Mouse (Mus musculus) retina, postnatal 7 days (tissue): ENCODE measurements around the gene Klf9.

ENCODE experiments used
- DNase-seq: peaks from one replicate; pipeline ENCODE4 v3.0.0-alpha.2; 2012; ENCODE audit warnings: low read depth, low spot score

Gene Klf9

GRCm38 (mm10) chr19:23163361-23163760 lies 22.3 kb downstream of the Klf9 start:
- no peak for DNase-seq

- DNase-seq = no peak
These were observed 23.7 kb downstream of the Klf9 start for GRCm38 (mm10) chr19:23164651-23165240.

GRCm38 (mm10) chr19:23166550-23167284 lies 25.7 kb downstream of the Klf9 start:
- no peak for DNase-seq

GRCm38 (mm10) chr19:23168899-23169658 lies 28.1 kb downstream of the Klf9 start:
- no peak for DNase-seq

- no peak for DNase-seq
These were observed 28.6 kb downstream of the Klf9 start for GRCm38 (mm10) chr19:23169659-23170050.

- no peak for DNase-seq
These were observed 29.4 kb downstream of the Klf9 start for GRCm38 (mm10) chr19:23170476-23170875.

- DNase-seq = no peak
These were observed 30.1 kb downstream of the Klf9 start for GRCm38 (mm10) chr19:23171136-23171535.

GRCm38 (mm10) chr19:23175090-23175489 lies 34.1 kb downstream of the Klf9 start:
- no peak for DNase-seq

GRCm38 (mm10) chr19:23175511-23175910 lies 34.5 kb downstream of the Klf9 start:
- DNase-seq = no peak

GRCm38 (mm10) chr19:23178533-23178932 lies 37.5 kb downstream of the Klf9 start:
- no peak for DNase-seq

GRCm38 (mm10) chr19:23183493-23183892 lies 42.5 kb downstream of the Klf9 start:
- no peak for DNase-seq

- no peak for DNase-seq
These were observed 43.0 kb downstream of the Klf9 start for GRCm38 (mm10) chr19:23184068-23184467.

- no peak for DNase-seq
These were observed 46.7 kb downstream of the Klf9 start for GRCm38 (mm10) chr19:23187732-23188131.

GRCm38 (mm10) chr19:23188986-23189385 lies 48.0 kb downstream of the Klf9 start:
- no peak for DNase-seq

- DNase-seq = no peak
These were observed 48.7 kb downstream of the Klf9 start for GRCm38 (mm10) chr19:23189744-23190143.

- no peak for DNase-seq
These were observed 50.5 kb downstream of the Klf9 start for GRCm38 (mm10) chr19:23191486-23191885.

GRCm38 (mm10) chr19:23193076-23193475 lies 52.0 kb downstream of the Klf9 start:
- DNase-seq = no peak

GRCm38 (mm10) chr19:23202106-23202505 lies 61.1 kb downstream of the Klf9 start:
- DNase-seq = no peak

GRCm38 (mm10) chr19:23203505-23204053 lies 62.6 kb downstream of the Klf9 start:
- DNase-seq = no peak

- no peak for DNase-seq
These were observed 70.3 kb downstream of the Klf9 start for GRCm38 (mm10) chr19:23211325-23211724.

- DNase-seq = no peak
These were observed 73.3 kb downstream of the Klf9 start for GRCm38 (mm10) chr19:23214326-23214725.
